Mouse (Mus musculus): ENCODE measurements around the gene Elp5. TPM values are rescaled to one million over a fixed set of nuclear protein-coding genes. Genes with fewer than 3 reads are reported as not detected.

Elp5 gene
- polyA plus RNA-seq, 1 experiment from 2014 or later, result 159 TPM

GRCm38 (mm10) chr11:69919053-69919452, 63.3 kb downstream of the Elp5 start:
- WGBS, result 87% methylated on average over 9 of the region's 9 CpGs
- H3K27ac ChIP-seq, result 0 out of 2 replicates have a peak overlapping the region, but pooled peaks have one; percentile 99
- peak overlapping the region; percentile 99 for H3K4me3 ChIP-seq
- peaks cover 55% of the 10 kb centered on the region for H3K36me3 ChIP-seq (replicated peaks)
- DNase-seq (ENCODE audit: extremely low spot score, low spot score), result no peak
- peaks cover 67% of the 10 kb centered on the region for H3K4me1 ChIP-seq
- no peaks in the 10 kb centered on the region for H3K27me3 ChIP-seq (ENCODE audit: poor library complexity, severe bottlenecking)
- no peaks in the 10 kb centered on the region for H3K9me3 ChIP-seq

MicroRNA genes within 50 kb of the gene (microRNA counts, 519-probe panel; counts per million panel counts)
- 341 counts per million, percentile 65 among the panel's probes with 10 or more counts for microRNA mmu-miR-324-3p
- 3,709 counts per million, percentile 75 among the panel's probes with 10 or more counts for microRNA mmu-miR-324-5p

Small RNAs within 50 kb of the gene (microRNA-seq; reads per million reads assigned to microRNA genes)
- not detected for gene Gm44349
- gene Mir324, result 3,655 reads per million, percentile 87 among the genes with 10 or more reads in this experiment

Other genes starting within 250 kb of the Elp5 start
- gene Polr2a, start 223.9 kb downstream of the Elp5 start, polyA plus RNA-seq (2016; fragmentation: Nextera tagmentation; extraction: Ambion mirVana), result 32.9 and 34.5 TPM in 2 replicates
- gene Slc35g3, start 220.5 kb downstream of the Elp5 start, polyA plus RNA-seq (2016; fragmentation: Nextera tagmentation; extraction: Ambion mirVana), result 0.14 TPM in 1 of 2 replicates, not detected in the other
- gene Zbtb4, start 216.6 kb downstream of the Elp5 start, polyA plus RNA-seq (2016; fragmentation: Nextera tagmentation; extraction: Ambion mirVana), result 0.46 and 0.77 TPM in 2 replicates
- gene Chrnb1, start 186.6 kb downstream of the Elp5 start, polyA plus RNA-seq (2016; fragmentation: Nextera tagmentation; extraction: Ambion mirVana), result 1.0 and 1.5 TPM in 2 replicates
- gene Fgf11, start 180.7 kb downstream of the Elp5 start, polyA plus RNA-seq (2016; fragmentation: Nextera tagmentation; extraction: Ambion mirVana), result 0.73 TPM in 2 replicates
- 0.71 and 0.95 TPM in 2 replicates for gene Tmem102, start 176.9 kb downstream of the Elp5 start, polyA plus RNA-seq (2016; fragmentation: Nextera tagmentation; extraction: Ambion mirVana)
- gene Gm39566, start 167.2 kb downstream of the Elp5 start, polyA plus RNA-seq (2016; fragmentation: Nextera tagmentation; extraction: Ambion mirVana), result not detected in 2 replicates
- not detected in 2 replicates for gene Spem2, start 164.1 kb downstream of the Elp5 start, polyA plus RNA-seq (2016; fragmentation: Nextera tagmentation; extraction: Ambion mirVana)
- 0.19 TPM in 1 of 2 replicates, not detected in the other for gene Spem1, start 160.3 kb downstream of the Elp5 start, polyA plus RNA-seq (2016; fragmentation: Nextera tagmentation; extraction: Ambion mirVana)
- gene Nlgn2, start 144.7 kb downstream of the Elp5 start, polyA plus RNA-seq (2016; fragmentation: Nextera tagmentation; extraction: Ambion mirVana), result 4.7 and 5.2 TPM in 2 replicates
- gene Tmem256, start 144.0 kb downstream of the Elp5 start, polyA plus RNA-seq (2016; fragmentation: Nextera tagmentation; extraction: Ambion mirVana), result 259 and 290 TPM in 2 replicates
- 67.5 and 67.6 TPM in 2 replicates for gene Plscr3, start 136.1 kb downstream of the Elp5 start, polyA plus RNA-seq (2016; fragmentation: Nextera tagmentation; extraction: Ambion mirVana)
- 0.79 and 1.9 TPM in 2 replicates for gene Tnk1, start 123.8 kb downstream of the Elp5 start, polyA plus RNA-seq (2016; fragmentation: Nextera tagmentation; extraction: Ambion mirVana)
- not detected in 2 replicates for gene Tmem95, start 104.5 kb downstream of the Elp5 start, polyA plus RNA-seq (2016; fragmentation: Nextera tagmentation; extraction: Ambion mirVana)
- gene Kctd11, start 101.1 kb downstream of the Elp5 start, polyA plus RNA-seq (2016; fragmentation: Nextera tagmentation; extraction: Ambion mirVana), result 4.8 and 6.7 TPM in 2 replicates
- gene Acap1, start 87.0 kb downstream of the Elp5 start, polyA plus RNA-seq (2016; fragmentation: Nextera tagmentation; extraction: Ambion mirVana), result 0.84 and 1.3 TPM in 2 replicates
- gene 2810408A11Rik, start 81.5 kb downstream of the Elp5 start, polyA plus RNA-seq (2016; fragmentation: Nextera tagmentation; extraction: Ambion mirVana), result 11.9 and 12.2 TPM in 2 replicates
- 14.3 and 14.8 TPM in 2 replicates for gene Neurl4, start 81.4 kb downstream of the Elp5 start, polyA plus RNA-seq (2016; fragmentation: Nextera tagmentation; extraction: Ambion mirVana)
- 92.4 and 97.3 TPM in 2 replicates for gene Gps2, start 68.6 kb downstream of the Elp5 start, polyA plus RNA-seq (2016; fragmentation: Nextera tagmentation; extraction: Ambion mirVana)
- 2,970 and 2,997 TPM in 2 replicates for gene Eif5a, start 60.6 kb downstream of the Elp5 start, polyA plus RNA-seq (2016; fragmentation: Nextera tagmentation; extraction: Ambion mirVana)
- gene Ybx2, start 46.7 kb downstream of the Elp5 start, polyA plus RNA-seq (2016; fragmentation: Nextera tagmentation; extraction: Ambion mirVana), result 5.7 and 6.4 TPM in 2 replicates
- 14.2 and 15.7 TPM in 2 replicates for gene Slc2a4, start 34.3 kb downstream of the Elp5 start, polyA plus RNA-seq (2016; fragmentation: Nextera tagmentation; extraction: Ambion mirVana)
- 19.7 and 21.9 TPM in 2 replicates for gene Cldn7, start 17.7 kb downstream of the Elp5 start, polyA plus RNA-seq (2016; fragmentation: Nextera tagmentation; extraction: Ambion mirVana)
- gene Ctdnep1, start 1.4 kb downstream of the Elp5 start, polyA plus RNA-seq (2016; fragmentation: Nextera tagmentation; extraction: Ambion mirVana), result 21.5 and 23.4 TPM in 2 replicates
- 318 and 331 TPM in 2 replicates for gene Gabarap, start 8.6 kb upstream of the Elp5 start, polyA plus RNA-seq (2016; fragmentation: Nextera tagmentation; extraction: Ambion mirVana)
- gene Phf23, start 13.3 kb upstream of the Elp5 start, polyA plus RNA-seq (2016; fragmentation: Nextera tagmentation; extraction: Ambion mirVana), result 94.5 and 96.2 TPM in 2 replicates
- gene Dvl2, start 18.1 kb upstream of the Elp5 start, polyA plus RNA-seq (2016; fragmentation: Nextera tagmentation; extraction: Ambion mirVana), result 44.3 and 51.6 TPM in 2 replicates
- 41.0 and 44.1 TPM in 2 replicates for gene Acadvl, start 32.9 kb upstream of the Elp5 start, polyA plus RNA-seq (2016; fragmentation: Nextera tagmentation; extraction: Ambion mirVana)
- gene Dlg4, start 34.4 kb upstream of the Elp5 start, polyA plus RNA-seq (2016; fragmentation: Nextera tagmentation; extraction: Ambion mirVana), result 13.8 and 15.5 TPM in 2 replicates
- 0.71 and 1.2 TPM in 2 replicates for gene Asgr1, start 71.6 kb upstream of the Elp5 start, polyA plus RNA-seq (2016; fragmentation: Nextera tagmentation; extraction: Ambion mirVana)
- gene Asgr2, start 110.1 kb upstream of the Elp5 start, polyA plus RNA-seq (2016; fragmentation: Nextera tagmentation; extraction: Ambion mirVana), result not detected in 2 replicates
- not detected in 2 replicates for gene Mgl2, start 147.8 kb upstream of the Elp5 start, polyA plus RNA-seq (2016; fragmentation: Nextera tagmentation; extraction: Ambion mirVana)
- gene Clec10a, start 173.7 kb upstream of the Elp5 start, polyA plus RNA-seq (2016; fragmentation: Nextera tagmentation; extraction: Ambion mirVana), result not detected in 2 replicates
- 0.79 and 1.2 TPM in 2 replicates for gene Slc16a11, start 230.2 kb upstream of the Elp5 start, polyA plus RNA-seq (2016; fragmentation: Nextera tagmentation; extraction: Ambion mirVana)
- gene Slc16a13, start 238.5 kb upstream of the Elp5 start, polyA plus RNA-seq (2016; fragmentation: Nextera tagmentation; extraction: Ambion mirVana), result 14.6 and 16.1 TPM in 2 replicates
- gene Bcl6b, start 247.3 kb upstream of the Elp5 start, polyA plus RNA-seq (2016; fragmentation: Nextera tagmentation; extraction: Ambion mirVana), result 4.5 and 4.7 TPM in 2 replicates

All from forebrain, embryonic 10.5 days (tissue).